Mouse (Mus musculus) bone marrow, adult 2 months (tissue): Measurements from ENCODE around the gene Stat3. TPM values are rescaled to one million over a fixed set of nuclear protein-coding genes. Genes with fewer than 3 reads are reported as not detected.
A peak's percentile ranks its signal among the peaks of the same experiment; 100 is the strongest.

Source experiments
- H3K27ac ChIP-seq: fragments of 200-500 bp; 2 replicates; pipeline ENCODE4 v1.5.1; 2012; ENCODE audit warnings: low read depth, mild to moderate bottlenecking, control low read depth, inconsistent platforms, low read length; ENCODE audit not compliant: control insufficient read depth, poor library complexity, insufficient read depth
- H3K4me1 ChIP-seq: fragments of 200-500 bp; 2 replicates; pipeline ENCODE4 v1.6.1; 2011; ENCODE audit warnings: low read length; ENCODE audit not compliant: control insufficient read depth, insufficient read depth
- H3K4me3 ChIP-seq: fragments of 200-500 bp; replicated peaks from 2 replicates; pipeline ENCODE3; 2011; ENCODE audit warnings: mild to moderate bottlenecking, low read depth, low read length, control low read depth; ENCODE audit not compliant: control insufficient read depth
- CTCF ChIP-seq: fragments of 200-500 bp; IDR thresholded peaks from 2 replicates; pipeline ENCODE4 v1.5.1; 2011; ENCODE audit warnings: low read length, control low read depth; ENCODE audit not compliant: control insufficient read depth, insufficient read depth
- POLR2A ChIP-seq: fragments of 200-500 bp; IDR thresholded peaks from 2 replicates; pipeline ENCODE4 v1.6.1; 2011; ENCODE audit warnings: low read depth, mild to moderate bottlenecking, control low read depth, low read length, borderline replicate concordance; ENCODE audit not compliant: control insufficient read depth
- WGBS: fragments of 180-500 bp; shearing (Covaris S2); methylation state at CpG from one replicate; pipeline ENCODE4 v1.1.7; 2018; 5-methylcytosine and 5-hydroxymethylcytosine counted together
- polyA plus RNA-seq: library from polyadenylated mRNA; stranded (reverse); fragments of >200 nt; gene quantifications from 2 replicates; pipeline ENCODE4 v1.2.4, GENCODE M21; 2011; ENCODE audit warnings: low replicate concordance; ENCODE audit not compliant: missing spikeins, insufficient read depth, insufficient read length

The Stat3 gene
- polyA plus RNA-seq, 1 experiment, result 60.0 TPM

DNA sequence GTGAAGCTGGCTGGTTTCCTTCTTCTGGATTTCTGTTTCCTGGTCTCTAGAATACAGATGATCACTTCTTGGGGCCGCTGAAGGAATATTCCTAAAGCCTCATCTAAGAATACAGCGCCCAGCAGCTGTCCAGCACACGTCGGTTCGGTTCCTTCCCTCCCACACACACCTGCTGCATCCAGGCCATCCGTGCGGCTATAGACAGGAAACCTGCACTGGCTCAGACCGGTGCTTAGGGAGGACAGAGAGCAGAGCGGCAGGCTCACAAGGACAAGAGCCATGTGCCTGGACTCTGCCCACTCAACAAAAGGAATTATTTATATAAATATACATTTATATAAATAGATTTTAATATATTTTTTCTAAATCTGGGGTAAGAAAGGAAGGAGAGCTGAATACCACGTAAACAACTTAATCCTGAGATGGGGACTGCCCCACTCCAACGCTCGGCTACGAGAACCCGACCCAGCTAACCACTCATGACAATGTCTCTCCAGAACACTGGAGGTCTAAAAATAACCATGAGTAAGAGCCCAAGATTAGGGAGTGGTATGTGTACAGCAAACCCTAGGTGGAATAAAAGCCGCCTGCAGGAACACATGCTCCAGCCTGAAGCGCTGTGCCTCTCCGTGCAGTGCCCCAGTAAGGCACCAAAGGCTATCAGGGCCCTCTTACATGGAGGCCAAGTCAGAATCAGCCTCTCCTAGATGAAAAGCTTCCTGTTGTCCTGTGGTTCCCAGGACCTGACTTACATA, 26.8 kb downstream of the Stat3 start:
- TF ChIP-seq POLR2A, result no peak
- no peak for TF ChIP-seq CTCF
- Histone ChIP-seq H3K4me1 (peaks cover 2% of the 10 kb centered on the region; the same call in 1 of the 2 replicates), H3K4me3 (no peak overlapping the region), H3K27ac (no peak overlapping the region)
- 82% methylated on average over 17 of the region's 17 CpGs for WGBS

DNA sequence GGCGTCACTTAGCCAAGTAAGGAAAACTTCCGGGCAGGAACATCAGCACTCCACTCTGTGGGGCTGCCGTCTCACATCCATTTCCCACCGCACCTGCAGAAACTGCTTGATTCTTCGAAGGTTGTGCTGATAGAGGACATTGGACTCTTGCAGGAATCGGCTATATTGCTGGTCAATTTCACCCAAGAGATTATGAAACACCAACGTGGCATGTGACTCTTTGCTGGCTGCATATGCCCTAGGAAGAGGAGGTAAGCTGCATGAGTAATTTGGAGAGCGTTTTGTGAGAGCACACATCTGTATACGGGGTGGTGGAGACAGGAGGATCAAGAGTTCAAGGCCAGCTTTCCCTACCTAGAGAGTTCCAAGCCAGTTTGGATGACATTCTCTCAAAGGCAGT, 30.8 kb downstream of the Stat3 start:
- Histone ChIP-seq H3K4me1 (no peaks in the 10 kb centered on the region), H3K4me3 (no peak overlapping the region), H3K27ac (no peak overlapping the region)
- 76% methylated on average over 9 of the region's 9 CpGs for WGBS
- no peak for TF ChIP-seq CTCF
- TF ChIP-seq POLR2A, result no peak

DNA sequence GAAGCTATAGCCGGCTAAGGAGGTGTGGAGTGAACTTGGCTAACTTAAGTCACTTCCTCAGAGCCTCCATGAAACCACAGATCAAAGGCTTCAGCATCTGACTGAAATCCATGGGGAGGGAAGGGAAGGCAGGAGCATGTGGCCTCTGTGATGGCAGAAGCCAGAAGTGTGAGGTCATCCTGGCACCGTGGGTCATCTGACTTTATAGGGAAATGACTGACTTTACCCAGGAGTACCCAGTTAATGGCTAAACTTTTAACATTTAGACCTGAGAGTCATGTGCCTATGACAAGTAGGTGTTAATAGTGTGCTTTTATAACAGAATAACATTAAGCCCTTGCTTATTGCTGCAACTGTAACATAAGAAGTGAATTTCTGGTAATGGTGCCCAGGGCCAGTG, 31.2 kb downstream of the Stat3 start:
- Histone ChIP-seq H3K4me1 (no peaks in the 10 kb centered on the region), H3K27ac (no peak overlapping the region), H3K4me3 (no peak overlapping the region)
- TF ChIP-seq CTCF (no peak), POLR2A (no peak)
- 68% methylated on average over 2 of the region's 2 CpGs for WGBS

DNA sequence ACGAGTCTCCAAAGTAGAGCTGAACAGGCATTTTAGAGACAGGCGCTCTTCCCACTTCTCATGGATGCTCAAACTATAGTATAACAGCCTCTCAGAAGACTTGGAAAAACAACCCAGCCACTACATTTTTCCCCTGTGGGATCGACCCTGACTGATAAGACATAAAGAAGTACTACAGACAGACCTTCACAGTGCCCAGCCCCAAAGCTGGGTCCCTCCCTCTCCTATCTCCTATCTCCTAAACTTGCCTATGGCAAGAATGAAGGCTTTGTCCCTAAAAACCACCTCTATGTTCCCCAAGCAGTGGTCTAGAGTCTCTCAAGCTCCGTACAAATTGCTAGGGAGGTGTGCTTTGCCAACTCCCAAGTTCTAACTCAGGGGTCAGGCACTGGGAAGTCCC, 32.5 kb downstream of the Stat3 start:
- H3K4me1 ChIP-seq, result no peaks in the 10 kb centered on the region
- TF ChIP-seq POLR2A (no peak), CTCF (no peak)
- H3K27ac ChIP-seq, result no peak overlapping the region
- H3K4me3 ChIP-seq, result no peak overlapping the region
- 74% methylated on average over 4 of the region's 4 CpGs for WGBS

DNA sequence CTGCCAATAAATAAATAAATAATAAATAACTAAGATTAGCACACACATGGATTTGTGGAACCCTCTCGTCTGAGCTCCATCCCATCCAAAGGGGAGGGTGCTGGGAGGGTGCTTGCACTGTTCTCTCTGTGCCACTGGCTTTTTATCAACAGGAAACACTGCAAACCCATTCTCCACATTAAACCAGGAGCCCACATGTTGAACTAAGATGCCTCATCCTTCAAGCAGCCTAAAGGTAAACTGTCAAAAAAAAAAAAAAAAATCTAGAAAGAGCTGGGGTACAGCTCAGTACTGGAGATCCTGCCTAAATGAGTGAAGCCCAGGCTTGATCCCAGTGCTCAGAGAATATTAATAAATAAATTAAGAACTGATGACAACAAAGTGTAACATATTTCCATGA, 33.4 kb downstream of the Stat3 start:
- TF ChIP-seq CTCF (no peak), POLR2A (no peak)
- 48% methylated on average over 1 of the region's 1 CpGs for WGBS
- Histone ChIP-seq H3K4me1 (no peaks in the 10 kb centered on the region), H3K27ac (no peak overlapping the region), H3K4me3 (no peak overlapping the region)

DNA sequence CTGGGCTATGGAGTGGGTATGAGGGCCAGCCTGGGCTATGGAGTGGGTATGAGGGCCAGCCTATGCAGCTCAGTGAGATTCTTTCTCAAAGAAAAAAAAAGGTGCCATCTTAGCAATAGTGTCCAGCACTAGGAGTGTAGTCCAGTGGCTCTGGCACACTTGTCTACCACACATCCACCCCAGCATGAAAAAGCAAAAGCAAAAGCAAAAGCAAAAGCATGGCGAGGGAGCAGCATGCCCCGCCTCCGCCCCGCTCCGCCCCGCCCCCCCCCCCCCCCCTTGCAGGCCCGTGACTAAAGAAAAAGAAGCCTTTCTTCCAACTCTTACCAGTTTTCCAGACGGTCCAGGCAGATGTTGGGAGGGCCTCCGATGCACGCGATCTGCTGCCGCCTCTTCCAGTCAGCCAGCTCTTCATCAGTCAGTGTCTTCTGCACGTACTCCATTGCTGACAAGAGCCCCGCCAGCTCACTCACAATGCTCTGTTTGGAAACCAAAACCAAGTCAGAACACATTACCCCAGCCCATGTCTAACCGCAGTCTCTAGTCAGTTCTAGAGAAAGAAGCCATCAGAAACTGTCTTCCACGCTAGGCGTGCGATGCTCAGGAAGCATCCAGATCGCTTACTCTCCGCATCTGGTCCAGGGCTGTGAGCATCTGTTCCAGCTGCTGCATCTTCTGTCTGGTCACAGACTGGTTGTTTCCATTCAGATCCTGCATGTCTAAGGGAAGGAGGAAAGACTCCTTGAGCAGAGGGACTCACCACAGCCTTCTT, 34.6 kb downstream of the Stat3 start:
- TF ChIP-seq CTCF, result no peak
- Histone ChIP-seq H3K4me1 (no peaks in the 10 kb centered on the region), H3K4me3 (peak overlapping the region; percentile 35), H3K27ac (no peak overlapping the region)
- WGBS, result 73% methylated on average over 20 of the region's 20 CpGs

DNA sequence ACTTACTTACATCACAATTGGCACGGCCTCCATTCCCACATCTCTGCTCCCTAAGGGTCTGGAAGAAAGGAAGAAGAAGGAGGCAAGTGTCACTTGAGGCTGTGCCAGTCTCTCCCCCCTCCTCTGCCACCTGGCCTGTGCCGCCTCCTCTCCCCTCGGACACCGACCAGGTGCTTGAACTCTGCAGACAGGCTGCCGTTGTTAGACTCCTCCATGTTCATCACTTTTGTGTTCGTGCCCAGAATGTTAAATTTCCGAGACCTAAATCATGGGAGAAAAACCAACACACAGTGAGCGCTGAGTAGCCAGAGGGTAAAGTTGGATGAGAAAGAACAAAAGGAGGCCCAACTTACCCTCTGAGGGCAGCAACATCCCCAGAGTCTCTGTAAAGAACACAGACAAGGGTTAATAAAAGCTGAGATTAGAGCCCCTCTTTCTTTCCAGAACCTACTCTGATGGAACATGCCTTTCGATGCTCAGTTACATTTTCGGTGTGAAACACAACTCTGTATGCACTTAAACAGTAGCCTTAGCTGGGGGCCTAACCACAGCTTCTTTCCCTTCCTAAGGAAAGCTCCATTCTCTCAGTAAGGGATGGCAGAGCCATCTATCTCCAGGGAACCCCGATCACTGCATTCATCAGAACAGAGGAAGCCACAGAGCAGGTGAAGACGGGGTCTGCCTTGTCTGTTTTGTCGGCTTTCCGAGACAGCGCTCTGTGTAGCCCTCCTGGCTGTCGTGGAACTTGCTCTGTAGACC, 40.7 kb downstream of the Stat3 start:
- no peak overlapping the region for H3K4me3 ChIP-seq
- WGBS, result 90% methylated on average over 16 of the region's 16 CpGs
- no peak for TF ChIP-seq POLR2A
- no peak for TF ChIP-seq CTCF
- H3K4me1 ChIP-seq, result peaks cover 2% of the 10 kb centered on the region; the same call in 1 of the 2 replicates
- H3K27ac ChIP-seq, result no peak overlapping the region
